Mouse (Mus musculus): ENCODE results near the gene Asgr1. TPM values are rescaled to one million over a fixed set of nuclear protein-coding genes. Genes with fewer than 3 reads are reported as not detected.
A peak's percentile ranks its signal among the peaks of the same experiment; 100 is the strongest.

The Asgr1 gene
- total and polyA plus RNA-seq, 3 experiments, result 0.31 TPM; not detected in 2

- TF ChIP-seq USF1 (IDR thresholded peaks at IDR 0.05; ENCODE audit: low read depth, low read length) (no peak), RCOR1 (IDR thresholded peaks at IDR 0.05; ENCODE audit: low read depth, low read length) (no peak), RAD21 (IDR thresholded peaks at IDR 0.05; ENCODE audit: low read depth, low read length) (no peak), JUND (IDR thresholded peaks at IDR 0.05; ENCODE audit: low read depth, low read length) (no peak), ZNF384 (IDR thresholded peaks at IDR 0.05; ENCODE audit: low read depth, low read length) (no peak)
- peaks cover 0 to 37% of the 10 kb centered on the region in 2 experiments; a peak in 2 of 4 replicates for H3K36me3 ChIP-seq (ENCODE audit: control insufficient read depth in 1 of 2, insufficient read depth in 2 of 2, low read length in 2 of 2)
- peak overlapping the region; percentile 67 for H3K27ac ChIP-seq (ENCODE audit: control insufficient read depth, low read depth, low read length)
- DNase-seq (ENCODE audit: low read depth, low spot score), result peak; percentile 29
- peak overlapping the region; percentile 70 for H3K9ac ChIP-seq (ENCODE audit: control insufficient read depth, low read depth, low read length, poor library complexity, severe bottlenecking)
- H3K9me3 ChIP-seq (replicated peaks; ENCODE audit: insufficient read depth, low read length), result no peaks in the 10 kb centered on the region
- H3K79me2 ChIP-seq (ENCODE audit: control insufficient read depth, insufficient read depth, low read length, poor library complexity), result peaks cover 28% of the 10 kb centered on the region
- peaks cover 6 to 35% of the 10 kb centered on the region in 2 experiments for H3K4me1 ChIP-seq (ENCODE audit: control insufficient read depth in 1 of 2, insufficient read depth in 2 of 2, low read length in 2 of 2)
- H3K27me3 ChIP-seq (ENCODE audit: control insufficient read depth in 1 of 2, insufficient read depth in 2 of 2, low read length in 2 of 2), result no peaks in the 10 kb centered on the region
- peak overlapping the region; percentile 54 to 56 for H3K4me3 ChIP-seq (ENCODE audit: control insufficient read depth in 1 of 2, insufficient read depth in 1 of 2, low read depth in 2 of 2, low read length in 2 of 2)
Measured at GRCm38 (mm10) chr11:70019495-70020021, 34.3 kb upstream of the Asgr1 start.

- Histone ChIP-seq H3K4me3 (ENCODE audit: control insufficient read depth in 1 of 2, insufficient read depth in 1 of 2, low read depth in 2 of 2, low read length in 2 of 2) (peak overlapping the region; percentile 54 to 56), H3K9me3 (replicated peaks; ENCODE audit: insufficient read depth, low read length) (no peaks in the 10 kb centered on the region), H3K27me3 (ENCODE audit: control insufficient read depth in 1 of 2, insufficient read depth in 2 of 2, low read length in 2 of 2) (no peaks in the 10 kb centered on the region), H3K9ac (ENCODE audit: control insufficient read depth, low read depth, low read length, poor library complexity, severe bottlenecking) (peak overlapping the region; percentile 70), H3K4me1 (ENCODE audit: control insufficient read depth in 1 of 2, insufficient read depth in 2 of 2, low read length in 2 of 2) (peaks cover 6 to 34% of the 10 kb centered on the region in 2 experiments), H3K27ac (ENCODE audit: control insufficient read depth, low read depth, low read length) (peak overlapping the region; percentile 75), H3K36me3 (ENCODE audit: control insufficient read depth in 1 of 2, insufficient read depth in 2 of 2, low read length in 2 of 2) (peaks cover 0 to 36% of the 10 kb centered on the region in 2 experiments; a peak in 2 of 4 replicates), H3K79me2 (ENCODE audit: control insufficient read depth, insufficient read depth, low read length, poor library complexity) (peaks cover 25% of the 10 kb centered on the region)
- peak; percentile 79 for TF ChIP-seq MAX (IDR thresholded peaks at IDR 0.05; ENCODE audit: low read length)
- TF ChIP-seq POLR2A (IDR thresholded peaks at IDR 0.05; ENCODE audit: control insufficient read depth in 1 of 2, insufficient read depth in 1 of 2, low read depth in 1 of 2, low read length in 2 of 2, poor library complexity in 1 of 2), result peak in 1 of 2 experiments; percentile 51; a peak in 2 of 4 replicates
- TF ChIP-seq GATA1 (IDR thresholded peaks at IDR 0.05; ENCODE audit: low read depth, low read length), result no peak
- TF ChIP-seq CHD2 (IDR thresholded peaks at IDR 0.05; ENCODE audit: low read length), result no peak
- no peak for TF ChIP-seq NRF1 (IDR thresholded peaks at IDR 0.05; ENCODE audit: insufficient read depth, low read depth, low read length, poor library complexity, severe bottlenecking)
- TF ChIP-seq UBTF (IDR thresholded peaks at IDR 0.05; ENCODE audit: borderline replicate concordance, insufficient read depth, low read depth, low read length), result no peak
- 0 out of 2 replicates have a peak, but pooled peaks have one; percentile 43 for TF ChIP-seq CHD1 (IDR thresholded peaks at IDR 0.05; ENCODE audit: low read depth, low read length)
- no peak for TF ChIP-seq USF2 (IDR thresholded peaks at IDR 0.05; ENCODE audit: borderline replicate concordance in 1 of 2, insufficient read depth in 1 of 2, low read depth in 1 of 2, low read length in 2 of 2)
- TF ChIP-seq BHLHE40 (IDR thresholded peaks at IDR 0.05; ENCODE audit: borderline replicate concordance, low read depth, low read length), result peak; percentile 64; the same call in 1 of the 2 replicates
- no peak; the same call in 1 of the 2 replicates for TF ChIP-seq MXI1 (IDR thresholded peaks at IDR 0.05; ENCODE audit: low read depth, low read length)
- peak; percentile 72; the same call in 1 of the 2 replicates for TF ChIP-seq MYC (IDR thresholded peaks at IDR 0.05; ENCODE audit: low read depth, low read length)
- TF ChIP-seq ELF1 (IDR thresholded peaks at IDR 0.05; ENCODE audit: low read depth, low read length), result no peak
- no peak for TF ChIP-seq ZC3H11A (IDR thresholded peaks at IDR 0.05; ENCODE audit: low read depth, low read length)
- peak; percentile 42; the same call in 1 of the 2 replicates for TF ChIP-seq TBP (IDR thresholded peaks at IDR 0.05; ENCODE audit: low read depth, low read length)
- TF ChIP-seq ZNF384 (IDR thresholded peaks at IDR 0.05; ENCODE audit: low read depth, low read length), result no peak
- DNase-seq (ENCODE audit: low read depth, low spot score), result peak; percentile 72
Measured at GRCm38 (mm10) chr11:70020022-70020631, 33.8 kb upstream of the Asgr1 start.
